Mouse (Mus musculus) ES-E14 (cell line): Measurements from ENCODE around the gene Rab1a. TPM values are rescaled to one million over a fixed set of nuclear protein-coding genes. Genes with fewer than 3 reads are reported as not detected.

Experiments
- DNase-seq: peaks from one replicate; pipeline ENCODE4 v3.0.0-alpha.2; 2013; ENCODE audit warnings: low read depth, low spot score
- H3K27ac ChIP-seq: 2 replicates; pipeline ENCODE4 v1.5.1; 2012; ENCODE audit warnings: low read depth, mild to moderate bottlenecking, low read length, moderate library complexity, mixed read lengths; ENCODE audit not compliant: poor library complexity, insufficient read depth, severe bottlenecking
- H3K36me3 ChIP-seq: 2 replicates; pipeline ENCODE4 v1.6.1; 2012; ENCODE audit warnings: mild to moderate bottlenecking, low read length, moderate library complexity, mixed read lengths; ENCODE audit not compliant: control insufficient read depth, poor library complexity, insufficient read depth, severe bottlenecking
- H3K4me1 ChIP-seq, 2 experiments: fragments of 150-350 bp in 1 of 2; sonication (generic) in 1 of 2; 2 replicates each; pipeline ENCODE4 v1.6.1; 2012; ENCODE audit warnings: low read length in 2 of 2, mild to moderate bottlenecking in 1 of 2, mixed read lengths in 1 of 2; ENCODE audit not compliant: control insufficient read depth in 2 of 2, insufficient read depth in 2 of 2, poor library complexity in 1 of 2
- H3K4me3 ChIP-seq, 2 experiments: fragments of 150-350 bp in 1 of 2; sonication (generic) in 1 of 2; 2 replicates each; pipeline ENCODE4 v1.5.1; 2012; ENCODE audit warnings: low read length in 2 of 2, low read depth in 1 of 2, mild to moderate bottlenecking in 1 of 2, mixed read lengths in 1 of 2; ENCODE audit not compliant: insufficient read depth in 1 of 2, poor library complexity in 1 of 2, severe bottlenecking in 1 of 2
- H3K9ac ChIP-seq: 2 replicates; pipeline ENCODE4 v1.6.1; 2012; ENCODE audit warnings: low read depth, mild to moderate bottlenecking, low read length, mixed read lengths; ENCODE audit not compliant: poor library complexity, insufficient read depth, severe bottlenecking
- H3K9me3 ChIP-seq: fragments of 150-350 bp; sonication (generic); 2 replicates; pipeline ENCODE4 v1.6.1; 2012; ENCODE audit warnings: low read depth, mild to moderate bottlenecking, low read length; ENCODE audit not compliant: control insufficient read depth, insufficient read depth
- CHD2 ChIP-seq: IDR thresholded peaks from 2 replicates; pipeline ENCODE4 v1.6.1; 2014; ENCODE audit warnings: mild to moderate bottlenecking, low read depth, low read length, inconsistent platforms
- HCFC1 ChIP-seq: IDR thresholded peaks from 2 replicates; pipeline ENCODE4 v1.6.1; 2012; ENCODE audit warnings: low read length, inconsistent platforms, borderline replicate concordance; ENCODE audit not compliant: insufficient read depth
- MAFK ChIP-seq: IDR thresholded peaks from 2 replicates; pipeline ENCODE4 v1.6.1; 2014; ENCODE audit warnings: mild to moderate bottlenecking, low read depth, low read length, inconsistent platforms; ENCODE audit not compliant: insufficient read depth
- ZC3H11A ChIP-seq: IDR thresholded peaks from 2 replicates; pipeline ENCODE4 v1.6.1; 2012; ENCODE audit warnings: low read depth, mild to moderate bottlenecking, inconsistent platforms, low read length, borderline replicate concordance
- ZNF384 ChIP-seq: IDR thresholded peaks from 2 replicates; pipeline ENCODE4 v1.6.1; 2012; ENCODE audit warnings: low read depth, low read length, inconsistent platforms
- in situ Hi-C, 2 experiments: fragments of 600-800 bp; cut with MboI; formaldehyde crosslinking; loops; one replicate each; pipeline ENCODE4 v1.15.1; 2025; ENCODE audit warnings: low sequenced_read_pairs in 2 of 2, inconsistent platforms in 1 of 2; ENCODE audit not compliant: unreplicated experiment in 2 of 2
- total RNA-seq: library from RNA; depleted of rRNA; stranded (reverse); fragments of 300-350 nt; gene quantifications from 2 replicates; pipeline ENCODE4 v1.2.3, GENCODE M21; 2012

Rab1a gene
- total RNA-seq, 1 experiment: 122 TPM

DNA sequence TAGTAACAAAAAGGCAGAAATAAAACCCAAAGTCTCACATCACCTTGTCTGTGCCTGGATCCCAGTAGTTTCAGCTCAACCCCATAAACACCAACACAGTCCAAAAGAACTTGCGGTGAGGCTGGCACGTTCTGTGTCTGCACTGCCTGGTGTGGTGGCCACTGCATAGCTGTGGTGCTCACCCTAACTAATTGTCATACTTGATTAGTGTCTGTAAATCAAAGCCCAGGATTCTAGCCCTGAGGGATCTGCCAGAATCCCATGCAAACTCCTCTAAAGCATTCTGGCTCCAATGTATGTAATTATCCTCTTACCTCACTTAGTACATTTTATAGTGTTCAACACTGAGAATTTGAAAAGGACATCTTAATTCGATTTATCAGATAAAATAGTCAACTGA, 36.7 kb downstream of the Rab1a start:
- Histone ChIP-seq H3K27ac (no peak overlapping the region), H3K36me3 (peaks cover 61% of the 10 kb centered on the region), H3K9ac (no peak overlapping the region), H3K4me3 (no peak overlapping the region), H3K4me1 (peaks cover 8 to 17% of the 10 kb centered on the region in 2 experiments), H3K9me3 (no peaks in the 10 kb centered on the region)
- in situ Hi-C loops: no loop called here
- no peak for DNase-seq
- TF ChIP-seq CHD2 (no peak), MAFK (no peak), ZC3H11A (no peak), ZNF384 (no peak), HCFC1 (no peak)

DNA sequence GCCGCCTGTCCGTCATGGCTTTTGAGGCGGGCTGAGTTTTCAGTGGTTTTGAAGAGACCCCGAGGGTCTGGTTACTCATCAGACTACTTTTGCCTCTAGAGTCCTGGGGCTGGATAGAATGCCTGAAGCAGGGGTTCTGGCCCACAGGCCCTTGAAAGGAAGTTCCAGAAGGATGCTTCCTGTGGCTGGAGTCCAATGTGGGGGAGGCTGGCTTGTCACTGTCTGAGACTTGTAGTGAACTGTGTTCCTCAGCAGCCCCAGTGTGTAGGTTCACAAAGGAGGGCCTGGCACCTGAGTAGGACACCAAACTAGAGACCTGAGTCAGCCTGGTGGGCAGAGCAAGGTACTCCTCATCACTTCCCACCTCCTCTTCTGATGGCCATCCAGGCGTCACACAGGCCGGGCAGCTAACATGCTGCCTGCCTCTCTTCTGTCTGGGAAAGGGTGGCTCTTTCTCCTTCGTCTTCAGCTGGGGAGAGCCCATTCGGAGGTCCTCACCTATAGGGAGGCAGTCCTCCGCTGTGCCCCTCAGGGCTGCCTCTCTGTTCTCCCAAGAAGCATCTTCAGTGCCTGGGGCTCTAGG, 38.1 kb downstream of the Rab1a start:
- peaks cover 13 to 21% of the 10 kb centered on the region in 2 experiments for H3K4me1 ChIP-seq
- no peak overlapping the region for H3K27ac ChIP-seq
- in situ Hi-C loops: no loop called here
- H3K4me3 ChIP-seq: no peak overlapping the region
- no peaks in the 10 kb centered on the region for H3K9me3 ChIP-seq
- no peak for DNase-seq
- H3K9ac ChIP-seq: no peak overlapping the region; the same call in 1 of the 2 replicates
- TF ChIP-seq HCFC1 (no peak), MAFK (no peak), ZC3H11A (no peak), ZNF384 (no peak)
- H3K36me3 ChIP-seq: peaks cover 59% of the 10 kb centered on the region

DNA sequence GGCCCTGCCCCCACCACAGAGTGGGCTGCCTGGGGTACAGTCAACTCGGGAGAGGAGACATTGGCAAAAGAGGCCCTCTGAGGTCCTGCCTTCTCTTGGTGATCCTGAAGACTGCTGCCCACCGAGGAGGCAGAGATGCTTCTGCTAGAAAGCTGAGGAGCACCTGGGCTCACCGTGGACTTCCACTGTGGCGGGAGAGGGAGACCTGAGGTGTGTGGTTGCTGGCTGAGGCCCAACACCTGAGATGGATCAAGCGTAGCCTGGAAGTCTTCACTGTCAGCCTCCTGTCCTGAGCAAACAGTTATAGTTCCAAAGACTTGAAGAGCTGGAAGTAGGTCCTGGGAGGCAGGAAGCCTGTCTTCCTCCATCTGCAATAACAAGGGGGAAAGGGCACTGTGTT, 39.1 kb downstream of the Rab1a start:
- Histone ChIP-seq H3K4me1 (peaks cover 20 to 26% of the 10 kb centered on the region in 2 experiments), H3K9me3 (no peaks in the 10 kb centered on the region), H3K4me3 (no peak overlapping the region), H3K36me3 (peaks cover 60% of the 10 kb centered on the region), H3K9ac (no peak overlapping the region), H3K27ac (no peak overlapping the region)
- TF ChIP-seq ZC3H11A: no peak
- TF ChIP-seq HCFC1: no peak
- TF ChIP-seq ZNF384: no peak
- TF ChIP-seq MAFK: no peak
- TF ChIP-seq CHD2: no peak
- no peak for DNase-seq
- in situ Hi-C loops: no loop called here

DNA sequence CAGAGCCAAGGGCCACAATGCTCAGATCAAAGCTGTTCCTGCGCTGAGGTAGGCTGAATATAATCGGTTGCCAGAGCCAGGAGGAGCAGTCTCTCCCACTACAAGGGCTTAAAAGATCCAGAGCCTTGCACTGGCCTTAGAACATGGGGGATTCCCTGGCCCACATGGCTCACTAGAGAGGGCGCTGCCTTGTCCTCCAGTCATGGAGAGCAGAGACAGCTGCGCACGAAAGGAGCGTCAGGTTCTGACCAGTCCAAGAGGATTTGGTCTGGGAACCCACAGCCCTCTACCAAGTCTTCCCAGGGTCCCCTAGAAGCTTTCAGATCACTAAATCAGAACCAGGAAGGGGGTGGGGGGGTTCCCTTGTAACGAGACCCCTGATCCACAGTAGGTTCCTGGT, 40.1 kb downstream of the Rab1a start:
- peaks cover 17 to 30% of the 10 kb centered on the region in 2 experiments for H3K4me1 ChIP-seq
- no peak overlapping the region for H3K4me3 ChIP-seq
- no peaks in the 10 kb centered on the region for H3K9me3 ChIP-seq
- DNase-seq: no peak
- H3K9ac ChIP-seq: no peak overlapping the region
- H3K27ac ChIP-seq: no peak overlapping the region
- in situ Hi-C loops: no loop called here
- TF ChIP-seq HCFC1: no peak
- TF ChIP-seq ZC3H11A: no peak
- no peak for TF ChIP-seq ZNF384
- TF ChIP-seq MAFK: no peak
- TF ChIP-seq CHD2: no peak
- H3K36me3 ChIP-seq: peaks cover 56% of the 10 kb centered on the region
